Mouse (Mus musculus) liver, embryonic 16.5 days (tissue): ENCODE results near the gene Hexim2. TPM values are rescaled to one million over a fixed set of nuclear protein-coding genes. Genes with fewer than 3 reads are reported as not detected.

Experiments used
- ATAC-seq: fragments of 200-750 bp; cut with Nextera tagmentation; 2 replicates; pipeline ENCODE4 v1.8.0; 2017; ENCODE audit warnings: low read depth, mild to moderate bottlenecking, moderate number of reproducible peaks, moderate library complexity
- H3K27ac ChIP-seq: fragments of 300-500 bp; sonication (generic); 2 replicates; pipeline ENCODE4 v1.5.1; 2014; ENCODE audit warnings: mild to moderate bottlenecking, low read length
- H3K27me3 ChIP-seq: fragments of 300-500 bp; sonication (generic); 2 replicates; pipeline ENCODE4 v1.6.1; 2014; ENCODE audit warnings: low read depth, low read length, mixed read lengths; ENCODE audit not compliant: control insufficient read depth, insufficient read depth
- H3K36me3 ChIP-seq: fragments of 300-500 bp; sonication (generic); 2 replicates; pipeline ENCODE4 v1.6.1; 2014; ENCODE audit warnings: mild to moderate bottlenecking; ENCODE audit not compliant: control insufficient read depth, insufficient read depth
- H3K4me1 ChIP-seq: fragments of 300-500 bp; sonication (generic); 2 replicates; pipeline ENCODE4 v1.6.1; 2014; ENCODE audit warnings: low read depth, low read length, mixed read lengths; ENCODE audit not compliant: control insufficient read depth
- H3K4me2 ChIP-seq: fragments of 300-500 bp; sonication (generic); 2 replicates; pipeline ENCODE4 v1.6.1; 2014; ENCODE audit warnings: low read depth, low read length, mixed read lengths
- H3K4me3 ChIP-seq: fragments of 300-500 bp; sonication (generic); 2 replicates; pipeline ENCODE4 v1.5.1; 2014; ENCODE audit warnings: low read depth, mild to moderate bottlenecking, low read length
- H3K9ac ChIP-seq: fragments of 300-500 bp; sonication (generic); 2 replicates; pipeline ENCODE4 v1.6.1; 2014; ENCODE audit warnings: low read depth, low read length
- H3K9me3 ChIP-seq: fragments of 300-500 bp; sonication (generic); replicated peaks from 2 replicates; pipeline ENCODE4 v1.6.1; 2016; ENCODE audit warnings: low read length; ENCODE audit not compliant: control insufficient read depth
- WGBS: fragments of 180-500 bp; shearing (Covaris S2); extraction: QIAGEN DNeasy Blood & Tissue Kit; methylation state at CpG from one replicate; pipeline ENCODE4 v1.1.7; 2014; ENCODE audit not compliant: insufficient replicate concordance; 5-methylcytosine and 5-hydroxymethylcytosine counted together
- polyA plus RNA-seq: library from polyadenylated mRNA; unstranded; fragments of >200 nt; fragmentation: Nextera tagmentation; extraction: Ambion mirVana; gene quantifications from 2 replicates; pipeline ENCODE4 v1.2.1, GENCODE M21; 2015

Gene Hexim2
- polyA plus RNA-seq, 1 experiment from 2014 or later: 5.2 TPM

GRCm38 (mm10) chr11:103144309-103145285, 12.4 kb downstream of the Hexim2 start:
- no peak for ATAC-seq
- no peak overlapping the region for H3K4me3 ChIP-seq

GRCm38 (mm10) chr11:103146386-103146785, 14.2 kb downstream of the Hexim2 start:
- Histone ChIP-seq H3K4me1 (peaks cover 21% of the 10 kb centered on the region), H3K9me3 (no peaks in the 10 kb centered on the region), H3K27ac (no peak overlapping the region), H3K4me2 (no peak overlapping the region), H3K4me3 (no peak overlapping the region), H3K36me3 (no peaks in the 10 kb centered on the region), H3K9ac (no peak overlapping the region), H3K27me3 (no peaks in the 10 kb centered on the region)
- 58% methylated on average over 4 of the region's 4 CpGs for WGBS
- no peak for ATAC-seq

More at GRCm38 (mm10) chr11:103144309-103145285, 12.4 kb downstream of the Hexim2 start:
- 34% methylated on average over 12 of the region's 12 CpGs for WGBS
- Histone ChIP-seq H3K4me1 (peaks cover 23% of the 10 kb centered on the region), H3K27ac (no peak overlapping the region), H3K9me3 (no peaks in the 10 kb centered on the region), H3K4me2 (no peak overlapping the region), H3K36me3 (no peaks in the 10 kb centered on the region), H3K9ac (no peak overlapping the region), H3K27me3 (no peaks in the 10 kb centered on the region)

GRCm38 (mm10) chr11:103147766-103148165, 15.5 kb downstream of the Hexim2 start:
- no peaks in the 10 kb centered on the region for H3K36me3 ChIP-seq
- H3K4me3 ChIP-seq: no peak overlapping the region
- H3K27ac ChIP-seq: peak overlapping the region; percentile 46; the same call in 1 of the 2 replicates
- no peak overlapping the region for H3K9ac ChIP-seq
- no peaks in the 10 kb centered on the region for H3K9me3 ChIP-seq
- no peak overlapping the region for H3K4me2 ChIP-seq
- H3K4me1 ChIP-seq: peaks cover 11% of the 10 kb centered on the region
- ATAC-seq: no peak
- WGBS: 58% methylated on average over 4 of the region's 4 CpGs
- H3K27me3 ChIP-seq: no peaks in the 10 kb centered on the region

GRCm38 (mm10) chr11:103149771-103150170, 17.5 kb downstream of the Hexim2 start:
- 84% methylated on average over 4 of the region's 4 CpGs for WGBS
- H3K4me1 ChIP-seq: peaks cover 2% of the 10 kb centered on the region
- H3K27ac ChIP-seq: no peak overlapping the region
- no peak overlapping the region for H3K9ac ChIP-seq
- H3K4me2 ChIP-seq: no peak overlapping the region
- no peaks in the 10 kb centered on the region for H3K36me3 ChIP-seq
- H3K4me3 ChIP-seq: no peak overlapping the region
- ATAC-seq: no peak
- no peaks in the 10 kb centered on the region for H3K27me3 ChIP-seq
- H3K9me3 ChIP-seq: no peaks in the 10 kb centered on the region

- Histone ChIP-seq H3K4me3 (peak overlapping the region; percentile 45), H3K36me3 (no peaks in the 10 kb centered on the region), H3K9ac (peak overlapping the region; percentile 37), H3K9me3 (no peaks in the 10 kb centered on the region), H3K4me2 (peak overlapping the region; percentile 74), H3K4me1 (peaks cover 9% of the 10 kb centered on the region), H3K27ac (0 out of 2 replicates have a peak overlapping the region, but pooled peaks have one; percentile 15), H3K27me3 (no peaks in the 10 kb centered on the region)
- WGBS: 2% methylated on average over 25 of the region's 25 CpGs
- ATAC-seq: peak; percentile 93
These were observed 26.6 kb downstream of the Hexim2 start for GRCm38 (mm10) chr11:103158621-103159478.

GRCm38 (mm10) chr11:103160738-103161137, 28.5 kb downstream of the Hexim2 start:
- no peak overlapping the region for H3K27ac ChIP-seq
- H3K27me3 ChIP-seq: no peaks in the 10 kb centered on the region

GRCm38 (mm10) chr11:103161449-103161848, 29.2 kb downstream of the Hexim2 start:
- H3K27ac ChIP-seq: no peak overlapping the region
- no peak overlapping the region for H3K9ac ChIP-seq
- no peaks in the 10 kb centered on the region for H3K27me3 ChIP-seq
- H3K36me3 ChIP-seq: no peaks in the 10 kb centered on the region
- ATAC-seq: no peak
- peaks cover 9% of the 10 kb centered on the region for H3K4me1 ChIP-seq
- WGBS: 72% methylated on average over 7 of the region's 7 CpGs
- H3K9me3 ChIP-seq: no peaks in the 10 kb centered on the region
- no peak overlapping the region for H3K4me2 ChIP-seq
- H3K4me3 ChIP-seq: no peak overlapping the region

More at GRCm38 (mm10) chr11:103160738-103161137, 28.5 kb downstream of the Hexim2 start:
- no peaks in the 10 kb centered on the region for H3K9me3 ChIP-seq
- 72% methylated on average over 11 of the region's 11 CpGs for WGBS
- H3K4me2 ChIP-seq: no peak overlapping the region
- no peak overlapping the region for H3K4me3 ChIP-seq
- no peak overlapping the region for H3K9ac ChIP-seq
- H3K36me3 ChIP-seq: no peaks in the 10 kb centered on the region
- ATAC-seq: no peak
- peaks cover 9% of the 10 kb centered on the region for H3K4me1 ChIP-seq

- ATAC-seq: no peak
- Histone ChIP-seq H3K27me3 (no peaks in the 10 kb centered on the region), H3K4me3 (no peak overlapping the region), H3K9ac (no peak overlapping the region), H3K36me3 (no peaks in the 10 kb centered on the region), H3K4me2 (no peak overlapping the region), H3K4me1 (peaks cover 9% of the 10 kb centered on the region), H3K27ac (no peak overlapping the region), H3K9me3 (no peaks in the 10 kb centered on the region)
- 78% methylated on average over 5 of the region's 5 CpGs for WGBS
These were observed 29.9 kb downstream of the Hexim2 start for GRCm38 (mm10) chr11:103162132-103162531.
